Mouse (Mus musculus) urinary bladder, postnatal 0 days (tissue): ENCODE data around the gene Sfxn1. TPM values are rescaled to one million over a fixed set of nuclear protein-coding genes. Genes with fewer than 3 reads are reported as not detected.

Experiments
- polyA plus RNA-seq: library from polyadenylated mRNA; unstranded; fragments of >200 nt; fragmentation: Nextera tagmentation; extraction: Ambion mirVana; gene quantifications from 2 replicates; pipeline ENCODE4 v1.2.1, GENCODE M21; 2015

Sfxn1 gene
- polyA plus RNA-seq, result 32.3 and 32.6 TPM in 2 replicates

GRCm38 (mm10) chr13:54071606-54072331 lies at the start of gene Sfxn1:
Gene Sfxn1 (plus strand): TSS chr13:54071869.

GRCm38 (mm10) chr13:54055448-54055861 lies 16.2 kb upstream of the Sfxn1 start, which contains the start of gene Drd1:
Gene Drd1 (minus strand): TSS chr13:54055705.

Other genes with a start within 250 kb of the Sfxn1 start
- 0.12 and 0.16 TPM in 2 replicates for gene Drd1, start 16.2 kb upstream of the Sfxn1 start, polyA plus RNA-seq
- gene Hrh2, start 120.3 kb downstream of the Sfxn1 start, polyA plus RNA-seq, result 0.05 and 0.18 TPM in 2 replicates